Mouse (Mus musculus) liver, adult (tissue): ENCODE results near the gene Pcdh11x.

ENCODE experiments used
- GATA4 ChIP-seq: IDR thresholded peaks from 2 replicates; pipeline ENCODE4 v1.6.1; 2014; ENCODE audit warnings: mild to moderate bottlenecking, low read length; ENCODE audit not compliant: insufficient replicate concordance

Pcdh11x gene

DNA sequence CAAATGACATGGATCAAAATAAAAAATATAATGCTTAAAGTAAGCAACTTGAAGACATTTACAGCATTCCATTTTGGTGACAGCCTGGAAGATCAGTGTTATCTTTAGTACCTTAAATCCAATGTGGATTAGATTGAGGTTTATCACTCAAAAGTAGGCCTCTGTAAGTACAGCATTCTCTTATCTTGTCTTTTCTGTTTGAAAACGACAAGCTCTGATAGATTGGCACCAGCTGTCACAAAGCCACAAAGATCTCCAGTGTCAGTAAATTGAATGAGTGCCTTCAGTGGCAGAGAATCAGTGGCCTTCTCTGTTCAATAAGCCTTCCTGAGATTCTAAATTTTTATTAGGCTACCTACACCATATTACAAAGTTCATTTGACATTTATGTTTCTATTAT lies 445.7 kb downstream of the Pcdh11x start:
- no peak for TF ChIP-seq GATA4

DNA sequence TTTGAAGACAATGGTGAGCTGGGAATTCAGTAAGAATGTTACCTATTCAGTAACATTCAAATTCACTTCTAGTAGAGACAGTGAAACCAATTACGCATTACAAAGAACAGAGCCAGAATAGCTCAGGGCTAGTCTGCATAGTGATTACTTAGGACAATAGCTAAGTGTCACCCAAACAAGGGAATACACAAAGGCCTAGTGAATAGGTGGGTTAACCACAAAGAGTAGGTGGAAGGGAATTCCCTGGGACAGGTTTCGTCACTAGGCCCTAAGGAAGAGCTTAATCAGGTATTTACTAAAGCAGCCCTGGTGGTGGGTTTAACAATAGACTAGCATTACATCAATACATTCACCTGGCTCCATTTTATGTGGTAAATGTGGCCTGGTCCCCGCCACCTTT lies 654.5 kb downstream of the Pcdh11x start:
- TF ChIP-seq GATA4 = no peak
